27 mouse cellular contexts compared by ENCODE assay signal in genomic region chr11:76008162-76008561, GRCm38 (mm10). TPM values are rescaled to one million over a fixed set of nuclear protein-coding genes. Genes with fewer than 3 reads are reported as not detected.
"Had no signal": no experiment of that assay in that cellular context is flagged by ENCODE, and none has a peak within 500 bp of the region (broad histone marks: within the 10 kb centered on the region; RNA-seq: fewer than 3 reads in every experiment).

No protein-coding gene starts in this region.

- H3K27ac ChIP-seq: heart, adult 2 months; heart, embryonic 13.5 days; heart, embryonic 15.5 days; hindbrain, embryonic 13.5 days; hindbrain, embryonic 15.5 days; hindbrain, postnatal 0 days; kidney, embryonic 15.5 days; kidney, postnatal 0 days; layer of hippocampus, adult 2 months; left cerebral cortex, adult 2 months; limb, embryonic 10.5 days; limb, embryonic 12.5 days had no signal

- H3K4me3 ChIP-seq: heart, adult 2 months; heart, embryonic 13.5 days; heart, embryonic 15.5 days; hindbrain, embryonic 13.5 days; hindbrain, embryonic 15.5 days; kidney, embryonic 15.5 days; layer of hippocampus, adult 2 months; left cerebral cortex, adult 2 months; limb, embryonic 10.5 days; limb, embryonic 12.5 days had no signal

- H3K4me2 ChIP-seq: heart, embryonic 11.5 days; heart, embryonic 13.5 days; heart, embryonic 15.5 days; hindbrain, embryonic 13.5 days; hindbrain, embryonic 15.5 days; kidney, embryonic 15.5 days; limb, embryonic 12.5 days; liver, embryonic 11.5 days had no signal

- H3K4me1 ChIP-seq: heart, embryonic 13.5 days; heart, embryonic 15.5 days; hindbrain, embryonic 13.5 days; hindbrain, embryonic 15.5 days; kidney, embryonic 15.5 days; limb, embryonic 10.5 days; limb, embryonic 12.5 days had no signal

- H3K9me3 ChIP-seq: heart, embryonic 13.5 days; heart, embryonic 15.5 days; hindbrain, embryonic 13.5 days; hindbrain, embryonic 15.5 days; kidney, embryonic 15.5 days; limb, embryonic 10.5 days; limb, embryonic 12.5 days had no signal

- H3K36me3 ChIP-seq: heart, embryonic 13.5 days; heart, embryonic 15.5 days; hindbrain, embryonic 13.5 days; hindbrain, embryonic 15.5 days; kidney, embryonic 15.5 days; limb, embryonic 10.5 days; limb, embryonic 12.5 days had no signal

- ATAC-seq: hindbrain, postnatal 0 days; intestine, embryonic 16.5 days had no signal

- H3K27me3 ChIP-seq: heart, embryonic 15.5 days; hindbrain, embryonic 13.5 days; hindbrain, embryonic 15.5 days; kidney, embryonic 15.5 days; limb, embryonic 12.5 days had no signal

- H3K9ac ChIP-seq: heart, embryonic 13.5 days; heart, embryonic 15.5 days; hindbrain, embryonic 13.5 days; hindbrain, embryonic 15.5 days; kidney, embryonic 15.5 days; limb, embryonic 12.5 days had no signal

- DNase-seq: gastrocnemius, postnatal 14 days; gastrocnemius, postnatal 36 days; heart, adult 11 months; heart, adult 2 months; heart, postnatal 14 days; heart, postnatal 36 days; kidney, adult 11 months; kidney, adult 2 months; kidney, adult 9 months; kidney, postnatal 14 days; kidney, postnatal 36 days; liver had no signal

RNA-seq across cellular contexts. Expression of gene 1700016K19Rik, which starts 8.4 kb away (rescaled TPM):
- polyA plus RNA-seq: heart, embryonic 11.5 days; heart, embryonic 13.5 days; heart, postnatal 0 days; liver, embryonic 11.5 days had no signal
